Mouse (Mus musculus): ENCODE data around the gene Dolk.

DNA sequence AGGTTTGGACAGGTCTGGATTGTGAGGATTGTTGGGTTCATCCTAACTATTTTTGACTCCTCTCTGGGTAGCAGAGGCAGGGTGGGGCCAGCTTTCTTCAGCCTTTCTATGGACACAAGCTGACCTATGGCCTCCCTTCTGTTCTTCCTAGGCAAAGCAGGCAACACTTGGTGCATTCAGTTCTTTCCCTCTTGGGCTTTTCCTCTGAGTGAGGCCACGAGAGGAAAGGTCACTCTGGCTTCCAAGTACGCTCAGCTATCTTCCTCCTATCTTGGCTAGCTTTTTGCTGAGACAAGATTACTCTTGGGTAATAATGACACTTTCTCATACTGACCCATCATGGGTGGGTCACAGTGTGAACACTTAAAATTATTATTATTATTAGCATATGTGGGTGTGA lies 2.9 kb downstream of the Dolk start:
- TF ChIP-seq MAFK (IDR thresholded peaks at IDR 0.05; ENCODE audit: borderline replicate concordance, low read depth, low read length): no peak
- TF ChIP-seq EP300 (IDR thresholded peaks at IDR 0.05; ENCODE audit: low read depth in 1 of 2, low read length in 2 of 2): no peak
- TF ChIP-seq CTCF (IDR thresholded peaks at IDR 0.05 in 2 of 3, conservative IDR thresholded peaks at IDR 0.05 in 1 of 3; ENCODE audit: control insufficient read depth in 1 of 3, insufficient read depth in 1 of 3, low read depth in 2 of 3, low read length in 3 of 3, poor library complexity in 1 of 3, severe bottlenecking in 1 of 3): no peak
